Mouse (Mus musculus) stomach, postnatal 0 days (tissue): ENCODE measurements at regions not wholly inside any gene's neighbourhood (a gene's known extent, or its start where the extent isn't known, plus 50 kb on each side); places are given as distances from the start of the nearest gene placed in this dataset.
"Not testable (repeated sequence)": the region's sequence is repeated elsewhere in the genome, so short reads cannot be mapped to it uniquely, and the experiment has no call there.

Source experiments
- ATAC-seq: fragments of 200-750 bp; cut with Nextera tagmentation; 2 replicates; pipeline ENCODE4 v1.8.0; 2017; ENCODE audit not compliant: low FRiP score, low TSS enrichment
- DNase-seq: peaks from one replicate; pipeline ENCODE4 v3.0.0-alpha.2; 2016; ENCODE audit warnings: low spot score
- H3K27ac ChIP-seq: fragments of 300-500 bp; sonication (generic); replicated peaks from 2 replicates; pipeline ENCODE4 v1.5.1; 2014; ENCODE audit warnings: mild to moderate bottlenecking, control low read depth
- H3K27me3 ChIP-seq: fragments of 300-500 bp; sonication (generic); 2 replicates; pipeline ENCODE4 v1.6.1; 2014; ENCODE audit warnings: low read length; ENCODE audit not compliant: control insufficient read depth, insufficient read depth
- H3K36me3 ChIP-seq: fragments of 300-500 bp; sonication (generic); 2 replicates; pipeline ENCODE4 v1.6.1; 2014; ENCODE audit warnings: low read length, mixed read lengths; ENCODE audit not compliant: control insufficient read depth, insufficient read depth
- H3K4me1 ChIP-seq: fragments of 300-500 bp; sonication (generic); replicated peaks from 2 replicates; pipeline ENCODE4 v1.6.1; 2014; ENCODE audit warnings: antibody characterized with exemption; ENCODE audit not compliant: control insufficient read depth, insufficient read depth
- H3K4me2 ChIP-seq: fragments of 300-500 bp; sonication (generic); replicated peaks from 2 replicates; pipeline ENCODE4 v1.6.1; 2014; ENCODE audit warnings: low read depth, mild to moderate bottlenecking, control low read depth, moderate library complexity
- H3K4me3 ChIP-seq: fragments of 300-500 bp; sonication (generic); 2 replicates; pipeline ENCODE4 v1.5.1; 2014; ENCODE audit warnings: low read depth, low read length, control low read depth
- H3K9ac ChIP-seq: fragments of 300-500 bp; sonication (generic); 2 replicates; pipeline ENCODE4 v1.6.1; 2014; ENCODE audit warnings: mild to moderate bottlenecking, low read length, control low read depth, mixed read lengths
- H3K9me3 ChIP-seq: fragments of 300-500 bp; sonication (generic); 2 replicates; pipeline ENCODE4 v1.6.1; 2016; ENCODE audit warnings: low read length; ENCODE audit not compliant: control insufficient read depth
- CTCF ChIP-seq: IDR thresholded peaks from 2 replicates; pipeline ENCODE4 v1.5.1; 2016; ENCODE audit warnings: antibody characterized with exemption, low read depth, mild to moderate bottlenecking, moderate library complexity
- EP300 ChIP-seq: optimal IDR thresholded peaks from 2 replicates; pipeline ENCODE3; 2016; ENCODE audit warnings: antibody characterized with exemption
- whole genome bisulfite sequencing: fragments of 180-500 bp; shearing (Covaris S2); extraction: QIAGEN DNeasy Blood & Tissue Kit; methylation state at CpG from one replicate; pipeline ENCODE4 v1.1.7; 2014; 5-methylcytosine and 5-hydroxymethylcytosine counted together

- no peak overlapping the region for H3K4me2 ChIP-seq
- WGBS = 81% methylated on average over 12 of the region's 12 CpGs
- no peaks in the 10 kb centered on the region for H3K4me1 ChIP-seq
- no peak overlapping the region for H3K9ac ChIP-seq
- TF ChIP-seq CTCF (no peak), EP300 (no peak)
- DNase-seq = no peak
- ATAC-seq = no peak
- no peaks in the 10 kb centered on the region for H3K27me3 ChIP-seq
- no peaks in the 10 kb centered on the region for H3K9me3 ChIP-seq
- H3K27ac ChIP-seq = no peak overlapping the region
- no peaks in the 10 kb centered on the region for H3K36me3 ChIP-seq
- no peak overlapping the region for H3K4me3 ChIP-seq
Observed at GRCm38 (mm10) chr3:50639907-50640323, 196.5 kb upstream of the Slc7a11 start.

GRCm38 (mm10) chr3:50634457-50635075 is 191.2 kb upstream of the Slc7a11 start:
- no peak overlapping the region for H3K4me2 ChIP-seq
- TF ChIP-seq CTCF = no peak
- no peak for TF ChIP-seq EP300
- 90% methylated on average over 7 of the region's 7 CpGs for WGBS
- H3K27me3 ChIP-seq = no peaks in the 10 kb centered on the region
- H3K4me1 ChIP-seq = no peaks in the 10 kb centered on the region
- no peak for ATAC-seq
- H3K4me3 ChIP-seq = no peak overlapping the region
- no peaks in the 10 kb centered on the region for H3K36me3 ChIP-seq
- no peak for DNase-seq
- no peaks in the 10 kb centered on the region for H3K9me3 ChIP-seq
- no peak overlapping the region for H3K9ac ChIP-seq
- no peak overlapping the region for H3K27ac ChIP-seq

GRCm38 (mm10) chr3:50631286-50631685 is 187.9 kb upstream of the Slc7a11 start:
- no peaks in the 10 kb centered on the region for H3K4me1 ChIP-seq
- H3K4me2 ChIP-seq = no peak overlapping the region
- H3K9me3 ChIP-seq = no peaks in the 10 kb centered on the region
- H3K27ac ChIP-seq = no peak overlapping the region
- DNase-seq (no peak), ATAC-seq (no peak)
- no peaks in the 10 kb centered on the region for H3K36me3 ChIP-seq
- no peak overlapping the region for H3K9ac ChIP-seq
- no peaks in the 10 kb centered on the region for H3K27me3 ChIP-seq
- no peak overlapping the region for H3K4me3 ChIP-seq
- TF ChIP-seq CTCF (no peak), EP300 (no peak)

- H3K4me1 ChIP-seq = no peaks in the 10 kb centered on the region
- no peak for TF ChIP-seq EP300
- TF ChIP-seq CTCF = no peak
- no peaks in the 10 kb centered on the region for H3K9me3 ChIP-seq
- no peak overlapping the region for H3K9ac ChIP-seq
- H3K36me3 ChIP-seq = no peaks in the 10 kb centered on the region
- H3K27me3 ChIP-seq = no peaks in the 10 kb centered on the region
- DNase-seq = no peak
- H3K27ac ChIP-seq = no peak overlapping the region
- H3K4me2 ChIP-seq = no peak overlapping the region
- WGBS = 85% methylated on average over 9 of the region's 9 CpGs
- no peak for ATAC-seq
- H3K4me3 ChIP-seq = no peak overlapping the region
Observed at GRCm38 (mm10) chr3:50628092-50628696, 184.8 kb upstream of the Slc7a11 start.

GRCm38 (mm10) chr3:50621176-50621575 is 177.8 kb upstream of the Slc7a11 start:
- not testable (repeated sequence) for ATAC-seq, H3K4me1 ChIP-seq, H3K27ac ChIP-seq, H3K27me3 ChIP-seq, DNase-seq, H3K4me3 ChIP-seq, H3K9me3 ChIP-seq, H3K9ac ChIP-seq, H3K36me3 ChIP-seq, H3K4me2 ChIP-seq
- WGBS = 54% methylated on average over 3 of the region's 3 CpGs

- ATAC-seq = no peak
- Histone ChIP-seq H3K27me3 (no peaks in the 10 kb centered on the region), H3K4me2 (no peak overlapping the region), H3K9me3 (no peaks in the 10 kb centered on the region), H3K4me3 (no peak overlapping the region), H3K36me3 (no peaks in the 10 kb centered on the region), H3K9ac (no peak overlapping the region), H3K4me1 (no peaks in the 10 kb centered on the region), H3K27ac (no peak overlapping the region)
- WGBS = 77% methylated on average over 6 of the region's 6 CpGs
- DNase-seq = no peak
- TF ChIP-seq CTCF = no peak
- TF ChIP-seq EP300 = no peak
Observed at GRCm38 (mm10) chr3:50619061-50619460, 175.6 kb upstream of the Slc7a11 start.
